Mouse (Mus musculus): ENCODE results near the gene Zfp646. TPM values are rescaled to one million over a fixed set of nuclear protein-coding genes. Genes with fewer than 3 reads are reported as not detected.
"Not testable (repeated sequence)": the region's sequence is repeated elsewhere in the genome, so short reads cannot be mapped to it uniquely, and the experiment has no call there.

The Zfp646 gene
- polyA plus RNA-seq, 1 experiment: 15.2 TPM

GRCm38 (mm10) chr7:127887191-127887590 is 11.2 kb downstream of the Zfp646 start:
- no peak for TF ChIP-seq CEBPB (IDR thresholded peaks at IDR 0.05; ENCODE audit: low read depth)
- TF ChIP-seq MAX (IDR thresholded peaks at IDR 0.05): no peak
- TF ChIP-seq MYOG (IDR thresholded peaks at IDR 0.05; ENCODE audit: control insufficient read depth, extremely low read depth, insufficient read length): no peak
- TF ChIP-seq USF1 (IDR thresholded peaks at IDR 0.05; ENCODE audit: low read depth): no peak
- no peak for TF ChIP-seq MYOD1 (IDR thresholded peaks at IDR 0.05; ENCODE audit: control insufficient read depth, insufficient read length, low read depth)
- no peak for TF ChIP-seq CTCF (IDR thresholded peaks at IDR 0.05; ENCODE audit: control insufficient read depth, insufficient read depth, insufficient read length)
- TF ChIP-seq FOSL1 (IDR thresholded peaks at IDR 0.05; ENCODE audit: insufficient read depth, low read length, poor library complexity, severe bottlenecking): no peak
- Histone ChIP-seq H3K36me3 (ENCODE audit: control insufficient read depth, insufficient read depth) (peaks cover 18% of the 10 kb centered on the region), H3K79me3 (ENCODE audit: low read depth) (peaks cover 5% of the 10 kb centered on the region), H3K27me3 (ENCODE audit: control insufficient read depth, insufficient read depth, insufficient read length) (no peaks in the 10 kb centered on the region), H3K4me3 (ENCODE audit: insufficient read depth, poor library complexity, severe bottlenecking) (no peak overlapping the region), H3ac (ENCODE audit: control insufficient read depth, insufficient read length, low read depth) (no peak overlapping the region), H3K79me2 (ENCODE audit: control insufficient read depth, insufficient read depth) (peaks cover 38% of the 10 kb centered on the region)

GRCm38 (mm10) chr7:127887781-127888180 is 11.8 kb downstream of the Zfp646 start:
- H3K36me3 ChIP-seq (ENCODE audit: control insufficient read depth, insufficient read depth): peaks cover 12% of the 10 kb centered on the region
- TF ChIP-seq MAX (IDR thresholded peaks at IDR 0.05) (no peak), CEBPB (IDR thresholded peaks at IDR 0.05; ENCODE audit: low read depth) (no peak), CTCF (IDR thresholded peaks at IDR 0.05; ENCODE audit: control insufficient read depth, insufficient read depth, insufficient read length) (no peak), MYOD1 (IDR thresholded peaks at IDR 0.05; ENCODE audit: control insufficient read depth, insufficient read length, low read depth) (no peak)
- peaks cover 4% of the 10 kb centered on the region for H3K79me3 ChIP-seq (ENCODE audit: low read depth)
- H3K27me3 ChIP-seq (ENCODE audit: control insufficient read depth, insufficient read depth, insufficient read length): no peaks in the 10 kb centered on the region
- H3ac ChIP-seq (ENCODE audit: control insufficient read depth, insufficient read length, low read depth): no peak overlapping the region
- H3K79me2 ChIP-seq (ENCODE audit: control insufficient read depth, insufficient read depth): peaks cover 32% of the 10 kb centered on the region
- no peak overlapping the region for H3K4me3 ChIP-seq (ENCODE audit: insufficient read depth, poor library complexity, severe bottlenecking)

- Histone ChIP-seq H3K4me3 (ENCODE audit: insufficient read depth, poor library complexity, severe bottlenecking) (no peak overlapping the region), H3ac (ENCODE audit: control insufficient read depth, insufficient read length, low read depth) (no peak overlapping the region), H3K79me2 (ENCODE audit: control insufficient read depth, insufficient read depth) (peaks cover 23% of the 10 kb centered on the region), H3K36me3 (ENCODE audit: control insufficient read depth, insufficient read depth) (peaks cover 12% of the 10 kb centered on the region), H3K27me3 (ENCODE audit: control insufficient read depth, insufficient read depth, insufficient read length) (no peaks in the 10 kb centered on the region), H3K79me3 (ENCODE audit: low read depth) (peaks cover 1% of the 10 kb centered on the region)
- TF ChIP-seq USF1 (IDR thresholded peaks at IDR 0.05; ENCODE audit: low read depth) (no peak), MYOD1 (IDR thresholded peaks at IDR 0.05; ENCODE audit: control insufficient read depth, insufficient read length, low read depth) (no peak), CTCF (IDR thresholded peaks at IDR 0.05; ENCODE audit: control insufficient read depth, insufficient read depth, insufficient read length) (no peak), CEBPB (IDR thresholded peaks at IDR 0.05; ENCODE audit: low read depth) (no peak), MYOG (IDR thresholded peaks at IDR 0.05; ENCODE audit: control insufficient read depth, extremely low read depth, insufficient read length) (no peak)
Measured at GRCm38 (mm10) chr7:127888821-127889220, 12.8 kb downstream of the Zfp646 start.

- peaks cover 11% of the 10 kb centered on the region for H3K79me2 ChIP-seq (ENCODE audit: control insufficient read depth, insufficient read depth)
- H3K79me3 ChIP-seq (ENCODE audit: low read depth): no peaks in the 10 kb centered on the region
- H3K36me3 ChIP-seq (ENCODE audit: control insufficient read depth, insufficient read depth): peaks cover 5% of the 10 kb centered on the region
- H3ac ChIP-seq (ENCODE audit: control insufficient read depth, insufficient read length, low read depth): no peak within 1 kb of the TSS
- no peaks in the 10 kb centered on the region for H3K27me3 ChIP-seq (ENCODE audit: control insufficient read depth, insufficient read depth, insufficient read length)
- TF ChIP-seq MAX (IDR thresholded peaks at IDR 0.05): no peak
- TF ChIP-seq CTCF (IDR thresholded peaks at IDR 0.05; ENCODE audit: control insufficient read depth, insufficient read depth, insufficient read length): no peak
- no peak for TF ChIP-seq MYOD1 (IDR thresholded peaks at IDR 0.05; ENCODE audit: control insufficient read depth, insufficient read length, low read depth)
- no peak within 1 kb of the TSS for H3K4me3 ChIP-seq (ENCODE audit: insufficient read depth, poor library complexity, severe bottlenecking)
Measured at GRCm38 (mm10) chr7:127890798-127891197, 14.8 kb downstream of the Zfp646 start, which contains the start of gene Prss53. Prss53 (minus strand) TSS chr7:127890970.

GRCm38 (mm10) chr7:127894480-127894879 is 18.5 kb downstream of the Zfp646 start:
- Histone ChIP-seq H3ac (ENCODE audit: control insufficient read depth, insufficient read length, low read depth) (no peak overlapping the region), H3K79me3 (ENCODE audit: low read depth) (no peaks in the 10 kb centered on the region), H3K79me2 (ENCODE audit: control insufficient read depth, insufficient read depth) (no peaks in the 10 kb centered on the region), H3K36me3 (ENCODE audit: control insufficient read depth, insufficient read depth) (no peaks in the 10 kb centered on the region), H3K4me3 (ENCODE audit: insufficient read depth, poor library complexity, severe bottlenecking) (no peak overlapping the region), H3K27me3 (ENCODE audit: control insufficient read depth, insufficient read depth, insufficient read length) (peaks cover 5% of the 10 kb centered on the region)
- TF ChIP-seq MYOG (IDR thresholded peaks at IDR 0.05; ENCODE audit: control insufficient read depth, extremely low read depth, insufficient read length): no peak
- no peak for TF ChIP-seq CTCF (IDR thresholded peaks at IDR 0.05; ENCODE audit: control insufficient read depth, insufficient read depth, insufficient read length)
- no peak for TF ChIP-seq MYOD1 (IDR thresholded peaks at IDR 0.05; ENCODE audit: control insufficient read depth, insufficient read length, low read depth)
- no peak for TF ChIP-seq CEBPB (IDR thresholded peaks at IDR 0.05; ENCODE audit: low read depth)
- no peak for TF ChIP-seq USF1 (IDR thresholded peaks at IDR 0.05; ENCODE audit: low read depth)
- no peak for TF ChIP-seq MAX (IDR thresholded peaks at IDR 0.05)
- no peak for TF ChIP-seq FOSL1 (IDR thresholded peaks at IDR 0.05; ENCODE audit: insufficient read depth, low read length, poor library complexity, severe bottlenecking)

- peak; percentile 23 for TF ChIP-seq CTCF (IDR thresholded peaks at IDR 0.05; ENCODE audit: control insufficient read depth, insufficient read depth, insufficient read length)
- TF ChIP-seq MAX (IDR thresholded peaks at IDR 0.05): peak; percentile 71
- no peak for TF ChIP-seq MYOD1 (IDR thresholded peaks at IDR 0.05; ENCODE audit: control insufficient read depth, insufficient read length, low read depth)
- H3K27me3 ChIP-seq (ENCODE audit: control insufficient read depth, insufficient read depth, insufficient read length): peaks cover 9% of the 10 kb centered on the region
- H3K79me2 ChIP-seq (ENCODE audit: control insufficient read depth, insufficient read depth): no peaks in the 10 kb centered on the region
- no peaks in the 10 kb centered on the region for H3K79me3 ChIP-seq (ENCODE audit: low read depth)
- peak within 1 kb of the TSS; percentile 15 for H3ac ChIP-seq (ENCODE audit: control insufficient read depth, insufficient read length, low read depth)
- peak within 1 kb of the TSS; percentile 31 for H3K4me3 ChIP-seq (ENCODE audit: insufficient read depth, poor library complexity, severe bottlenecking)
- no peaks in the 10 kb centered on the region for H3K36me3 ChIP-seq (ENCODE audit: control insufficient read depth, insufficient read depth)
Measured at GRCm38 (mm10) chr7:127895442-127895841, 19.4 kb downstream of the Zfp646 start, which contains the start of the genes Gm21974 and Vkorc1. Gm21974 (minus strand) TSS chr7:127895454. Vkorc1 (minus strand) TSS chr7:127895617.

- not testable (repeated sequence) for H3K36me3 ChIP-seq (ENCODE audit: control insufficient read depth, insufficient read depth); H3K4me3 ChIP-seq (ENCODE audit: insufficient read depth, poor library complexity, severe bottlenecking); H3K27me3 ChIP-seq (ENCODE audit: control insufficient read depth, insufficient read depth, insufficient read length); H3K79me3 ChIP-seq (ENCODE audit: low read depth); H3ac ChIP-seq (ENCODE audit: control insufficient read depth, insufficient read length, low read depth); H3K79me2 ChIP-seq (ENCODE audit: control insufficient read depth, insufficient read depth)
Measured at GRCm38 (mm10) chr7:127895891-127896290, 19.9 kb downstream of the Zfp646 start.
